Mouse (Mus musculus): Measurements from ENCODE around the gene A230050P20Rik.

DNA sequence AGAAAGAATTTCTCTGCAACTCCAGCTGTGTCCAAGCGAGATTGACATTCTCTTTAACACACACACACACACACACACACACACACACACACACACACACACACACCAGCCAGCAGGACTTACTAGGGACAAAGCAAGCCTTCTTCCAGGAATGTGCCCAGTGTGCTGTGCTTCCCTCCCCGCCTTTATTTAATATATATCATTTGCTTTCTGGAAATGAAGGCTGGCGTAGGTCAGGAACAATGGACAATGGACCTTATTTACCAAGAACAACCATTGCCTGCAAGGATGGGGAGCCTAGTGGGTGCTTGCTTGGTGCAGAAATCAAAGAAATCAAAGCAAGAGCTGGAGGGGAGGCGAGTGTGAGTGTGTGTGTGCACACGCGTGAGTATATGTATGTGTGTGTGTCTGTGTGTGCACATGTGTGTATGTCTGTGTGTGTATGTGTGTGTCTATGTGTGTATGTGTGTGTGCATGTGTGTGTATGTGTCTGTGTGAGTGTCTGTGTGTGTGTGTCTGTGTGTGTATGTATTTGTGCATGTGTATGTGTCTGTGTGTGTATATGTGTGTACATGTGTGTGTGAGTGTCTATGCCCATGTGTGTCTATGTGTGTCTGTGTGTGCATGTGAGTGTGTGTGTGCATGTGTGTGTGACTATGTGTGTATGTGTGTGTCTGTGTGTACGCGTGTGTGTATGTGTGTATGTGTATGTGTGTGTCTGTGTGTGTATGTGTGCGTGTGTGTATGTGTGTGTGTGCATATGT lies 31.1 kb upstream of the A230050P20Rik start:
- no peak for TF ChIP-seq CTCF (IDR thresholded peaks at IDR 0.05; ENCODE audit: low read depth, low read length)
- no peak for TF ChIP-seq GATA2 (IDR thresholded peaks at IDR 0.05; ENCODE audit: borderline replicate concordance, low read depth, low read length)
- TF ChIP-seq TAL1 (conservative IDR thresholded peaks at IDR 0.05; ENCODE audit: low read depth, low read length): no peak
- no peak for TF ChIP-seq GATA1 (IDR thresholded peaks at IDR 0.05; ENCODE audit: borderline replicate concordance, low read length)
- no peak for TF ChIP-seq POLR2AphosphoS5 (IDR thresholded peaks at IDR 0.05; ENCODE audit: insufficient replicate concordance, low read depth, low read length)
